Mouse (Mus musculus): ENCODE measurements at regions not wholly inside any gene's neighbourhood (a gene's known extent, or its start where the extent isn't known, plus 50 kb on each side); places are given as distances from the start of the nearest gene placed in this dataset.
"Not testable (repeated sequence)": the region's sequence is repeated elsewhere in the genome, so short reads cannot be mapped to it uniquely, and the experiment has no call there.

- DNase-seq: no peak
Observed at GRCm38 (mm10) chr1:51411726-51412125, 66.5 kb downstream of the Nabp1 start.

- DNase-seq: no peak
Observed at GRCm38 (mm10) chr1:51403632-51404031, 74.6 kb downstream of the Nabp1 start.

- no peak for DNase-seq
Observed at GRCm38 (mm10) chr1:51402533-51402925, 75.7 kb downstream of the Nabp1 start.

GRCm38 (mm10) chr1:51401846-51402532 is 76.2 kb downstream of the Nabp1 start:
- DNase-seq: no peak

GRCm38 (mm10) chr1:51400541-51400940 is 77.7 kb downstream of the Nabp1 start:
- DNase-seq: not testable (repeated sequence)

- no peak for DNase-seq
Observed at GRCm38 (mm10) chr1:51386874-51387273, 91.4 kb downstream of the Nabp1 start.

GRCm38 (mm10) chr1:51384051-51384450 is 94.2 kb downstream of the Nabp1 start:
- no peak for DNase-seq

- no peak for DNase-seq
Observed at GRCm38 (mm10) chr1:51380240-51380639, 91.3 kb downstream of the Cavin2 start.

GRCm38 (mm10) chr1:51367587-51367986 is 78.7 kb downstream of the Cavin2 start:
- peak; percentile 68 to 71 for DNase-seq

GRCm38 (mm10) chr1:51360095-51360494 is 71.2 kb downstream of the Cavin2 start:
- no peak for DNase-seq
